Mouse (Mus musculus): ENCODE measurements around the gene Tmem39b.
"Not testable (repeated sequence)": the region's sequence is repeated elsewhere in the genome, so short reads cannot be mapped to it uniquely, and the experiment has no call there.

The Tmem39b gene

GRCm38 (mm10) chr4:129696158-129696985 lies at the start of gene Tmem39b:
Tmem39b (minus strand) TSS chr4:129696838.
- DNase-seq (ENCODE audit: low spot score), result peak; percentile 98

GRCm38 (mm10) chr4:129746106-129746505 lies 49.5 kb upstream of the Tmem39b start:
- no peak for DNase-seq (ENCODE audit: low spot score)

GRCm38 (mm10) chr4:129743494-129743893 lies 46.9 kb upstream of the Tmem39b start:
- no peak for DNase-seq (ENCODE audit: low spot score)

- peak; percentile 79 for DNase-seq (ENCODE audit: low spot score)
These were observed 46.4 kb upstream of the Tmem39b start for GRCm38 (mm10) chr4:129743010-129743390.

- peak; percentile 99 for DNase-seq (ENCODE audit: low spot score)
These were observed 45.8 kb upstream of the Tmem39b start, which contains the start of gene Khdrbs1 for GRCm38 (mm10) chr4:129742232-129743009. Khdrbs1 (minus strand) TSS chr4:129742303.

- no peak for DNase-seq (ENCODE audit: low spot score)
These were observed 45.3 kb upstream of the Tmem39b start for GRCm38 (mm10) chr4:129741974-129742231.

GRCm38 (mm10) chr4:129741251-129741973 lies 44.8 kb upstream of the Tmem39b start:
- peak; percentile 61 for DNase-seq (ENCODE audit: low spot score)

- no peak for DNase-seq (ENCODE audit: low spot score)
These were observed 42.5 kb upstream of the Tmem39b start for GRCm38 (mm10) chr4:129739111-129739645.

- DNase-seq (ENCODE audit: low spot score), result no peak
These were observed 39.5 kb upstream of the Tmem39b start for GRCm38 (mm10) chr4:129736173-129736572.

GRCm38 (mm10) chr4:129735485-129735884 lies 38.8 kb upstream of the Tmem39b start:
- DNase-seq (ENCODE audit: low spot score), result not testable (repeated sequence)

- DNase-seq (ENCODE audit: low spot score), result no peak
These were observed 34.8 kb upstream of the Tmem39b start for GRCm38 (mm10) chr4:129731423-129731822.

- no peak for DNase-seq (ENCODE audit: low spot score)
These were observed 19.7 kb upstream of the Tmem39b start for GRCm38 (mm10) chr4:129716310-129716709.

- DNase-seq (ENCODE audit: low spot score), result no peak
These were observed 13.0 kb upstream of the Tmem39b start for GRCm38 (mm10) chr4:129709486-129710129.

GRCm38 (mm10) chr4:129706750-129707149 lies 10.1 kb upstream of the Tmem39b start:
- DNase-seq (ENCODE audit: low spot score), result no peak

- peak; percentile 72 for DNase-seq (ENCODE audit: low spot score)
These were observed 5.8 kb upstream of the Tmem39b start for GRCm38 (mm10) chr4:129702454-129702853.

GRCm38 (mm10) chr4:129701503-129702377 lies 5.1 kb upstream of the Tmem39b start:
- DNase-seq (ENCODE audit: low spot score), result peak; percentile 94

- not testable (repeated sequence) for DNase-seq (ENCODE audit: low spot score)
These were observed 4.0 kb upstream of the Tmem39b start for GRCm38 (mm10) chr4:129700661-129701060.

- DNase-seq (ENCODE audit: low spot score), result no peak
These were observed 3.6 kb upstream of the Tmem39b start for GRCm38 (mm10) chr4:129700216-129700615.

GRCm38 (mm10) chr4:129697191-129697590 lies 553 bp upstream of the Tmem39b start:
- DNase-seq (ENCODE audit: low spot score), result no peak

GRCm38 (mm10) chr4:129695815-129696157 lies 852 bp downstream of the Tmem39b start:
- no peak for DNase-seq (ENCODE audit: low spot score)

GRCm38 (mm10) chr4:129684531-129684930 lies 12.1 kb downstream of the Tmem39b start:
- no peak for DNase-seq (ENCODE audit: low spot score)
